Mouse (Mus musculus) Patski (cell line): ENCODE measurements around the gene Scarb2. TPM values are rescaled to one million over a fixed set of nuclear protein-coding genes. Genes with fewer than 3 reads are reported as not detected.

Source experiments
- ATAC-seq: fragments of 100-300 bp; one replicate; pipeline ENCODE4 v1.8.0; 2021
- CTCF ChIA-PET: fragments of 350-600 bp; sonication (Branson Sonifier 250); formaldehyde crosslinking; loops from one replicate; lab custom pipeline; 2022; ENCODE audit warnings: inconsistent platforms; lab: Charles Lee
- POLR2A ChIA-PET: fragments of 350-600 bp; sonication (Branson Sonifier 250); formaldehyde crosslinking; loops from one replicate; lab custom pipeline; 2022; ENCODE audit warnings: antibody characterized with exemption, inconsistent platforms; lab: Charles Lee
- DNase-seq: peaks from one replicate; pipeline ENCODE4 v3.0.0-alpha.2; 2011; ENCODE audit warnings: low read depth, low spot score
- H3K27me3 ChIP-seq: fragments of 371-371 bp; one replicate; pipeline ENCODE4 v1.5.1; 2021
- CTCF ChIP-seq: fragments of 100-300 bp; IDR thresholded peaks from one replicate; pipeline ENCODE4 v1.5.1; 2021
- in situ Hi-C: fragments of 300-500 bp; cut with MboI; formaldehyde crosslinking; loops from 3 replicates; pipeline ENCODE4 v1.11.1; 2018; ENCODE audit warnings: low pct_unique_long_range_greater_than_20kb, mixed read lengths
- polyA plus RNA-seq: library from polyadenylated mRNA; unstranded; gene quantifications from one replicate; pipeline ENCODE4 v1.2.3, GENCODE M21; 2021

Scarb2 gene
- polyA plus RNA-seq, 1 experiment from 2014 or later, result 43.1 TPM

- ChIA-PET CTCF (interaction anchor here (1.2 to 5.1 kb wide), 3 partner anchors 11 to 68 kb away, joined by 3 to 36 read pairs (median 5); partner anchors contain the start of gene Cxcl9), POLR2A (no interaction called here)
- in situ Hi-C loops, result no loop called here
- H3K27me3 ChIP-seq, result peaks cover 5% of the 10 kb centered on the region
- DNase-seq (no peak), ATAC-seq (no peak)
- TF ChIP-seq CTCF, result no peak
These were observed 110.2 kb downstream of the Scarb2 start for GRCm38 (mm10) chr5:92396476-92396875.

GRCm38 (mm10) chr5:92395764-92396163 lies 110.9 kb downstream of the Scarb2 start:
- no peak for DNase-seq
- TF ChIP-seq CTCF, result no peak
- CTCF ChIA-PET, result interaction anchor here (1.2 to 5.1 kb wide), 4 partner anchors 10 to 86 kb away, joined by 3 to 36 read pairs (median 4); partner anchors contain the start of genes Cxcl9 and Sdad1
- H3K27me3 ChIP-seq, result peaks cover 10% of the 10 kb centered on the region
- POLR2A ChIA-PET, result no interaction called here
- in situ Hi-C loops, result no loop called here
- no peak for ATAC-seq

DNA sequence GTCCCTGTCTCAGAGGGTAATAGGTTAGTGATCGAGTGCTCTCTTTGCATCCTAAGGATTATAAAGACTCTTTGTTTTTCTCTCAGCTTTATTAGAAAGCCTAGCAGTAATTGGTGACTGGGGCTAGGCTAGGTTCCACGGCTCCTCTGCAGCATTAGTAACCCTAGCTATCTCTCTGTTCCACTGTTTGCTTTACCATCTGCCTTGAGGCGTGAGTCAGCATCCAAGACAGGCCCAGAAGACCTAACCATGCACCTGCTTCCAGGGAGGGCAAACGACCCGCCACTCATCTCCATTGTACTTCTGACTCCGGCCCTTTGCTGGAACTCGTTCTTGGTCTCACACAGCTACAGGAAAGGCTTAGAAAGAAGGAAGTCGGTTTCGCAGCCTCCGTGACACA lies 112.8 kb downstream of the Scarb2 start:
- ChIA-PET POLR2A (no interaction called here), CTCF (interaction anchor here (0.7 to 5.1 kb wide), 4 partner anchors 9 to 81 kb away, joined by 3 to 36 read pairs (median 6); no protein-coding TSS in a partner anchor)
- TF ChIP-seq CTCF, result no peak
- peaks cover 21% of the 10 kb centered on the region for H3K27me3 ChIP-seq
- in situ Hi-C loops, result no loop called here
- DNase-seq, result no peak
- ATAC-seq, result no peak

DNA sequence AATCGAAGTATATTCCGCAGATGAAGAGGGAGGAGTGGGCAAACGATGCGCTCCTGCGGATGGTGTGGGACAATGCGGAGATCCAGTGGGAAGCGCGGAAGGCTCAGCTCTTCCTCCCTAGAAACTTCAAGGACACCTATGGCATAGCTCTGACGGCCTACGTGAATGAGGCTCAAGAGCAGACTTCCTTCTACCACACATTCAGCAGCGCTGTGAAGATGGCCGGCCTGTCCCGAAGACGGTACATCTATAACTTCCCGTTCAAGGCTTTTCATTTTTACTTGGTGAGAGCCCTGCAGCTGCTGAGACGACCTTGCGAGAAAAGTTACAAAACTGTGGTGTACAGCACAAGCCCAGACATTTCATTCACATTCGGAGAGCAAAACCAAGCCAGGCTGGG lies 114.1 kb downstream of the Scarb2 start:
- ATAC-seq (no peak), DNase-seq (no peak)
- CTCF ChIA-PET, result interaction anchor here (1.1 kb wide), 1 partner anchor 9 kb away, joined by 3 read pairs; no protein-coding TSS in a partner anchor
- in situ Hi-C loops, result no loop called here
- H3K27me3 ChIP-seq, result peaks cover 29% of the 10 kb centered on the region
- POLR2A ChIA-PET, result no interaction called here
- no peak for TF ChIP-seq CTCF

Other genes with a start within 250 kb of the Scarb2 start
- gene Naaa, start 228.7 kb downstream of the Scarb2 start, polyA plus RNA-seq, result 33.5 TPM
- gene Sdad1, start 196.4 kb downstream of the Scarb2 start, polyA plus RNA-seq, result 27.6 TPM
- 0.03 TPM for gene Cxcl9, start 178.8 kb downstream of the Scarb2 start, polyA plus RNA-seq
- gene Art3, start 175.0 kb downstream of the Scarb2 start, polyA plus RNA-seq, result not detected
- gene Cxcl10, start 157.9 kb downstream of the Scarb2 start, polyA plus RNA-seq, result 2.1 TPM
- 48.6 TPM for gene Nup54, start 71.6 kb downstream of the Scarb2 start, polyA plus RNA-seq
- not detected for gene Fam47e, start 48.2 kb upstream of the Scarb2 start, polyA plus RNA-seq
- gene Stbd1, start 96.2 kb upstream of the Scarb2 start, polyA plus RNA-seq, result 9.9 TPM
- 8.0 TPM for gene Ccdc158, start 168.4 kb upstream of the Scarb2 start, polyA plus RNA-seq
- 206 TPM for gene Shroom3, start 176.6 kb upstream of the Scarb2 start, polyA plus RNA-seq